Mouse (Mus musculus) spleen, adult 2 months (tissue): ENCODE measurements around the gene Grin2b.

Experiments used
- CTCF ChIP-seq: fragments of 200-500 bp; IDR thresholded peaks from 2 replicates; pipeline ENCODE4 v1.5.1; 2011; ENCODE audit warnings: mild to moderate bottlenecking, inconsistent platforms; ENCODE audit not compliant: insufficient read depth, insufficient read length, insufficient replicate concordance; ENCODE audit errors: extremely low read depth
- POLR2A ChIP-seq: fragments of 200-500 bp; IDR thresholded peaks from 2 replicates; pipeline ENCODE4 v1.6.1; 2011; ENCODE audit warnings: low read depth, low read length, inconsistent platforms

DNA sequence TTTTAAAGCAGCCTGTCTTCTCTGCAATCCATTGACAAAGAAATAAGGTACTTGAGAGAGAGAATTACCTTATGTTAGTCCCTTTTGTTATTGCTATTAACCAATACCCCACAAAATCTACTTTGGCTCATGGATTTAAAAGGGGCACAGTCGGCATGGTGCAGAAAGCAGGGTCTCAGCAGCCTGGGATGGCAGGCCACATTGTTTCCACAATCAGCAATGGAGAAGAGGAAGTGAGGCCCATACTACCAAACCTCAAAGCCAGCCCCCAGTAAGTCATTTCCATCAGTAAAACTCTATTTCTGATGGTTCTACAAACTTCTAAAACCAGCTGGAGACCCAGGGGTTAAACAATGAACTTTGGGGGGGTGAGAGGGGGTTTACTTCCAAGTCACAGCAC, 417.2 kb downstream of the Grin2b start:
- no peak for TF ChIP-seq POLR2A
- no peak for TF ChIP-seq CTCF
